Mouse (Mus musculus) left cerebral cortex, adult 6 months (tissue): ENCODE data around the gene E130114P18Rik. TPM values are rescaled to one million over a fixed set of nuclear protein-coding genes. Genes with fewer than 3 reads are reported as not detected.

Experiments
- long read RNA-seq, 2 experiments: library from polyadenylated mRNA; unstranded; transcript quantifications; one replicate each; pipeline ENCODE4 v2.0.0; 2019 to 2020
- polyA plus RNA-seq: library from polyadenylated mRNA; unstranded; fragments of <200 nt; fragmentation: Nextera tagmentation; gene quantifications from 2 replicates; pipeline ENCODE4 v1.2.3, GENCODE M21; 2021

E130114P18Rik gene
- 19.1 and 19.9 TPM in 2 replicates for polyA plus RNA-seq
- long read RNA-seq, experiment 1, transcript E130114P18Rik-206 (3 exons, 1,018 nt) = major isoform, 10 of 22 reads
- long read RNA-seq, experiment 1, partial matches to known transcripts = 1 of 22 reads
- long read RNA-seq, experiment 1, other reads (novel, unspliced or antisense) = 5 of 22 reads
- long read RNA-seq, experiment 2, transcript E130114P18Rik-206 (3 exons, 1,018 nt) = major isoform, 17 of 24 reads
- long read RNA-seq, experiment 2, partial matches to known transcripts = 1 of 24 reads
- long read RNA-seq, experiment 2, other reads (novel, unspliced or antisense) = 2 of 24 reads

DNA sequence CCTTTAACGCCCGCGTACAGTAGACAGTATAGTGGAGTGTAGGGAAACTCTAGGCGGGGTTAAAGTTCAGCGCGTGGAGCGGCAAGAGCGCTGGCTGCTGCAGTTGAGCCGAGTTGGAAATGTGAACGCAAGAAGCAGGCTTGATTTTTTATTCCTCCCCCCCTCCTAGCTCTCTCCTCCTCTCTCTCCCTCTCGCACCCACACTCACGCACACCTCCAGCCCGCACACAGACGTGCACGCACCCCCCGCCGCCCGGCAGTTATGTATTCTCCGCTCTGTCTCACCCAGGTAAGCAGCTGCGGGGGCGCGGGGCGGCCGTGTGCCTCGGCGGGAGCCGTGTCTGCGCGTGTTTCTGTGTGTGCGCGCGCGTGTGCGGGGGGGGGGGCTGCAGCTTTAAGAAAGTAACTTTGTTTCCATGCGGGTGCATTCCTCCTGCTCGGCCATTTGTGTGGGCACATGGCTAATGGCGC, at the start of gene E130114P18Rik:
TSS of gene E130114P18Rik (minus strand) at position 373 of the 471 bp plus-strand sequence.

GRCm38 (mm10) chr4:97772641-97773040, 5.2 kb downstream of the E130114P18Rik start, which contains the start of gene Nfia:
Nfia (plus strand) TSS chr4:97772734.

Other genes with a start within 250 kb of the E130114P18Rik start
- 18.5 and 21.9 TPM in 2 replicates for gene Nfia, start 5.3 kb downstream of the E130114P18Rik start, polyA plus RNA-seq